Mouse (Mus musculus): ENCODE results near the gene Mccc1. TPM values are rescaled to one million over a fixed set of nuclear protein-coding genes. Genes with fewer than 3 reads are reported as not detected.

Gene Mccc1
- 17.3 and 20.5 TPM in 2 replicates for polyA plus RNA-seq (2012; rRNA removed)

GRCm38 (mm10) chr3:36000275-36001239 lies at the start of gene Mccc1:
Mccc1 (minus strand) TSS chr3:36000678.
- Histone ChIP-seq H3K27ac (ENCODE audit: control insufficient read depth, insufficient read depth, low read length) (peak within 1 kb of the TSS; percentile 80), H3K4me1 (replicated peaks; ENCODE audit: control insufficient read depth, insufficient read depth, low read length) (peaks cover 4% of the 10 kb centered on the region; the same call in 1 of the 2 replicates), H3K27me3 (ENCODE audit: control insufficient read depth, insufficient read depth, low read length) (no peaks in the 10 kb centered on the region), H3K4me3 (ENCODE audit: control insufficient read depth, insufficient read depth, low read length) (peak within 1 kb of the TSS; percentile 75), H3K36me3 (ENCODE audit: control insufficient read depth, insufficient read depth, low read length) (no peaks in the 10 kb centered on the region)
- TF ChIP-seq POLR2A (IDR thresholded peaks at IDR 0.05; ENCODE audit: control insufficient read depth, extremely low read depth, insufficient read depth, low read length, poor library complexity) (peak; percentile 45; the same call in 1 of the 2 replicates), CTCF (IDR thresholded peaks at IDR 0.05; ENCODE audit: borderline replicate concordance, control insufficient read depth, extremely low read depth, insufficient read depth, low read length, poor library complexity) (0 out of 2 replicates have a peak, but pooled peaks have one; percentile 46)
- DNase-seq = peak; percentile 92
- 2% methylated on average over 39 of the region's 39 CpGs for WGBS

GRCm38 (mm10) chr3:36049106-36049505 lies 48.6 kb upstream of the Mccc1 start:
- no peak for TF ChIP-seq CTCF (IDR thresholded peaks at IDR 0.05; ENCODE audit: borderline replicate concordance, control insufficient read depth, extremely low read depth, insufficient read depth, low read length, poor library complexity)
- TF ChIP-seq POLR2A (IDR thresholded peaks at IDR 0.05; ENCODE audit: control insufficient read depth, extremely low read depth, insufficient read depth, low read length, poor library complexity) = no peak
- DNase-seq = no peak
- Histone ChIP-seq H3K27ac (ENCODE audit: control insufficient read depth, insufficient read depth, low read length) (no peak overlapping the region), H3K36me3 (ENCODE audit: control insufficient read depth, insufficient read depth, low read length) (no peaks in the 10 kb centered on the region), H3K4me1 (replicated peaks; ENCODE audit: control insufficient read depth, insufficient read depth, low read length) (no peaks in the 10 kb centered on the region), H3K27me3 (ENCODE audit: control insufficient read depth, insufficient read depth, low read length) (no peaks in the 10 kb centered on the region), H3K4me3 (ENCODE audit: control insufficient read depth, insufficient read depth, low read length) (no peak overlapping the region)
- WGBS = 81% methylated on average over 1 of the region's 1 CpGs

GRCm38 (mm10) chr3:36045086-36045485 lies 44.6 kb upstream of the Mccc1 start:
- Histone ChIP-seq H3K27me3 (ENCODE audit: control insufficient read depth, insufficient read depth, low read length) (no peaks in the 10 kb centered on the region), H3K27ac (ENCODE audit: control insufficient read depth, insufficient read depth, low read length) (no peak overlapping the region), H3K4me3 (ENCODE audit: control insufficient read depth, insufficient read depth, low read length) (no peak overlapping the region), H3K4me1 (replicated peaks; ENCODE audit: control insufficient read depth, insufficient read depth, low read length) (no peaks in the 10 kb centered on the region), H3K36me3 (ENCODE audit: control insufficient read depth, insufficient read depth, low read length) (no peaks in the 10 kb centered on the region)
- no peak for DNase-seq
- no peak for TF ChIP-seq CTCF (IDR thresholded peaks at IDR 0.05; ENCODE audit: borderline replicate concordance, control insufficient read depth, extremely low read depth, insufficient read depth, low read length, poor library complexity)
- TF ChIP-seq POLR2A (IDR thresholded peaks at IDR 0.05; ENCODE audit: control insufficient read depth, extremely low read depth, insufficient read depth, low read length, poor library complexity) = no peak
- WGBS = 89% methylated on average over 4 of the region's 4 CpGs

- no peaks in the 10 kb centered on the region for H3K4me1 ChIP-seq (replicated peaks; ENCODE audit: control insufficient read depth, insufficient read depth, low read length)
- no peaks in the 10 kb centered on the region for H3K36me3 ChIP-seq (ENCODE audit: control insufficient read depth, insufficient read depth, low read length)
- no peak for DNase-seq
- no peak overlapping the region for H3K4me3 ChIP-seq (ENCODE audit: control insufficient read depth, insufficient read depth, low read length)
- H3K27me3 ChIP-seq (ENCODE audit: control insufficient read depth, insufficient read depth, low read length) = no peaks in the 10 kb centered on the region
- TF ChIP-seq CTCF (IDR thresholded peaks at IDR 0.05; ENCODE audit: borderline replicate concordance, control insufficient read depth, extremely low read depth, insufficient read depth, low read length, poor library complexity) = no peak
- TF ChIP-seq POLR2A (IDR thresholded peaks at IDR 0.05; ENCODE audit: control insufficient read depth, extremely low read depth, insufficient read depth, low read length, poor library complexity) = no peak
- H3K27ac ChIP-seq (ENCODE audit: control insufficient read depth, insufficient read depth, low read length) = no peak overlapping the region
Measured at GRCm38 (mm10) chr3:36044520-36044919, 44.0 kb upstream of the Mccc1 start.

- Histone ChIP-seq H3K27me3 (ENCODE audit: control insufficient read depth, insufficient read depth, low read length) (no peaks in the 10 kb centered on the region), H3K36me3 (ENCODE audit: control insufficient read depth, insufficient read depth, low read length) (no peaks in the 10 kb centered on the region), H3K4me1 (replicated peaks; ENCODE audit: control insufficient read depth, insufficient read depth, low read length) (no peaks in the 10 kb centered on the region), H3K27ac (ENCODE audit: control insufficient read depth, insufficient read depth, low read length) (no peak overlapping the region), H3K4me3 (ENCODE audit: control insufficient read depth, insufficient read depth, low read length) (no peak overlapping the region)
- no peak for DNase-seq
- 76% methylated on average over 6 of the region's 6 CpGs for WGBS
- TF ChIP-seq CTCF (IDR thresholded peaks at IDR 0.05; ENCODE audit: borderline replicate concordance, control insufficient read depth, extremely low read depth, insufficient read depth, low read length, poor library complexity) (no peak), POLR2A (IDR thresholded peaks at IDR 0.05; ENCODE audit: control insufficient read depth, extremely low read depth, insufficient read depth, low read length, poor library complexity) (no peak)
Measured at GRCm38 (mm10) chr3:36031740-36032510, 31.4 kb upstream of the Mccc1 start.

- Histone ChIP-seq H3K4me1 (replicated peaks; ENCODE audit: control insufficient read depth, insufficient read depth, low read length) (no peaks in the 10 kb centered on the region), H3K27me3 (ENCODE audit: control insufficient read depth, insufficient read depth, low read length) (no peaks in the 10 kb centered on the region), H3K4me3 (ENCODE audit: control insufficient read depth, insufficient read depth, low read length) (no peak overlapping the region), H3K27ac (ENCODE audit: control insufficient read depth, insufficient read depth, low read length) (no peak overlapping the region), H3K36me3 (ENCODE audit: control insufficient read depth, insufficient read depth, low read length) (no peaks in the 10 kb centered on the region)
- WGBS = 82% methylated on average over 4 of the region's 4 CpGs
- TF ChIP-seq POLR2A (IDR thresholded peaks at IDR 0.05; ENCODE audit: control insufficient read depth, extremely low read depth, insufficient read depth, low read length, poor library complexity) = no peak
- TF ChIP-seq CTCF (IDR thresholded peaks at IDR 0.05; ENCODE audit: borderline replicate concordance, control insufficient read depth, extremely low read depth, insufficient read depth, low read length, poor library complexity) = no peak
- DNase-seq = no peak
Measured at GRCm38 (mm10) chr3:36029993-36030392, 29.5 kb upstream of the Mccc1 start.

Measured in thymus, adult 2 months (tissue).